Mouse (Mus musculus) limb, embryonic 10.5 days (tissue): ENCODE measurements around the gene Adnp. TPM values are rescaled to one million over a fixed set of nuclear protein-coding genes. Genes with fewer than 3 reads are reported as not detected.

Source experiments
- DNase-seq: peaks from one replicate; pipeline ENCODE4 v3.0.0-alpha.2; 2017; ENCODE audit warnings: low spot score
- H3K27ac ChIP-seq: fragments of 300-500 bp; sonication (generic); 2 replicates; pipeline ENCODE4 v1.5.1; 2016; ENCODE audit warnings: mild to moderate bottlenecking
- H3K27me3 ChIP-seq: fragments of 300-500 bp; sonication (generic); 2 replicates; pipeline ENCODE4 v1.6.1; 2016; ENCODE audit warnings: low read depth, mild to moderate bottlenecking; ENCODE audit not compliant: poor library complexity, severe bottlenecking
- H3K36me3 ChIP-seq: fragments of 300-500 bp; sonication (generic); 2 replicates; pipeline ENCODE4 v1.6.1; 2016; ENCODE audit warnings: mild to moderate bottlenecking, moderate library complexity
- H3K4me1 ChIP-seq: fragments of 300-500 bp; sonication (generic); 2 replicates; pipeline ENCODE4 v1.6.1; 2016
- H3K4me3 ChIP-seq: fragments of 300-500 bp; sonication (generic); 2 replicates; pipeline ENCODE4 v1.5.1; 2016; ENCODE audit warnings: mild to moderate bottlenecking, moderate library complexity
- H3K9me3 ChIP-seq: fragments of 300-500 bp; sonication (generic); replicated peaks from 2 replicates; pipeline ENCODE4 v1.6.1; 2016; ENCODE audit warnings: mild to moderate bottlenecking
- WGBS: fragments of 180-500 bp; shearing (Covaris S2); methylation state at CpG from one replicate; pipeline ENCODE4 v1.1.7; 2016; 5-methylcytosine and 5-hydroxymethylcytosine counted together
- polyA plus RNA-seq: library from polyadenylated mRNA; unstranded; fragments of >200 nt; fragmentation: Nextera tagmentation; extraction: Ambion mirVana; gene quantifications from 2 replicates; pipeline ENCODE4 v1.2.1, GENCODE M21; 2016

The Adnp gene
- polyA plus RNA-seq, 1 experiment from 2014 or later, result 5.8 TPM

GRCm38 (mm10) chr2:168231471-168231829, 24.5 kb upstream of the Adnp start:
- no peak for DNase-seq
- no peaks in the 10 kb centered on the region for H3K9me3 ChIP-seq
- peaks cover 33% of the 10 kb centered on the region for H3K4me1 ChIP-seq
- peak overlapping the region; percentile 100 for H3K4me3 ChIP-seq
- H3K36me3 ChIP-seq, result peaks cover 47% of the 10 kb centered on the region
- 64% methylated on average over 33 of the region's 33 CpGs for WGBS
- H3K27ac ChIP-seq, result peak overlapping the region; percentile 97; the same call in 1 of the 2 replicates
- no peaks in the 10 kb centered on the region for H3K27me3 ChIP-seq

DNA sequence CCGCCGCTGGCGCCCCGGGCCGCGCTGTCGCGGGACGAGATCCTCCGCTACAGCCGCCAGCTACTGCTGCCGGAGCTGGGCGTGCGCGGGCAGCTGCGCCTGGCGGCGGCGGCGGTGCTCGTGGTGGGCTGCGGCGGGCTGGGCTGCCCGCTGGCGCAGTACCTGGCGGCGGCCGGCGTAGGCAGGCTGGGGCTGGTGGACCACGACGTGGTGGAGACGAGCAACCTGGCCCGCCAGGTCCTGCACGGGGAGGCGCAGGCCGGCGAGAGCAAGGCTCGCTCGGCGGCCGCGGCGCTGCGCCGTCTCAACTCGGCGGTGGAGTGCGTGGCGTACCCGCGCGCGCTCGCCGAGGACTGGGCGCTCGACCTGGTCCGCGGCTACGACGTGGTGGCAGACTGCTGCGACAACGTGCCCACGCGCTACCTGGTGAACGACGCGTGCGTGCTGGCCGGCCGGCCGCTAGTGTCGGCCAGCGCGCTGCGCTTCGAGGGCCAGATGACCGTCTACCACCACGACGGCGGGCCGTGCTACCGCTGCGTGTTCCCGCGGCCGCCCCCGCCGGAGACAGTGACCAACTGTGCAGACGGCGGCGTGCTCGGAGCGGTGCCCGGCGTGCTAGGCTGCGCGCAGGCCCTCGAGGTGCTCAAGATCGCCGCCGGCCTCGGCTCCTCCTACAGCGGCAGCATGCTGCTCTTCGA, 24.0 kb upstream of the Adnp start:
- peak; percentile 44 for DNase-seq

DNA sequence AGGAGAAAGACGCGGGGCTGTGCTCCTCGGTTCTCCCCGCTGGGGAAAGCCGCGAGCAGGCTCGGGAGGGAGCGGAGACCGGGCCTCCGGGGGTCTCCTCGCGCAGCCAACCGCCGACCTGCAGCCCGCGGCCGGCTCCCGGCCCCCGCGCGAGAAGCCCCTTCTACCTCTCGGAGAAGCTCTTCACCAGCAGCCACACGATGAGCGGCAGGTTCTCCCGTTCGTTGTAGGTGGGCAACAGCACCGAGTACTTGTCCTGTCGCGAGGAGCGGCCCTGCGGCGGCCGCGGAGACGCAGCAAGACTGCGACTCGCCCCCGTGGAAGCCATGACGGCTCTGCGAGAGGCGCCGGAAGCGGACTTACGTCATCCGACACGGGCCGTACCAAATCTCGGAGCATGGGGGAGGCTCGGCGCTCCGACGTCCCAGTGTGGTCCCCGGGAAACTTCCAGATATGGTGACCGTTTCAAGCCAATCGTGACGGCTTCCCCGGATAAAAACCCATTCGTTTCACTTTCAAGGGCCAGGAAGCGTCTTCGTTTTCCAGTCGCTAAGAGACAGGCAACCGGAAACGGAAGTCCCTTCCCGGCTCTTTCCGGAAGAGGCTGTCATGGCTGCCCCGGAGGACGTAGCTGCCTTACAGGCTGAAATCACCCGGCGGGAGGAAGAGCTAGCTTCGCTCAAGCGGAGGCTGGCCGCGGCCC, 23.3 kb upstream of the Adnp start, which contains the start of the genes Gm20716, Dpm1 and Mocs3:
Gene Gm20716, minus strand, starts transcription at position 339 of the 703 bp plus-strand sequence.
Gene Dpm1, minus strand, starts transcription at position 566 of the 703 bp plus-strand sequence.
Gene Mocs3, plus strand, starts transcription at position 597 of the 703 bp plus-strand sequence.
- Histone ChIP-seq H3K27me3 (no peaks in the 10 kb centered on the region), H3K36me3 (peaks cover 60% of the 10 kb centered on the region), H3K9me3 (no peaks in the 10 kb centered on the region), H3K27ac (peak within 1 kb of the TSS; percentile 97), H3K4me3 (peak within 1 kb of the TSS; percentile 100), H3K4me1 (peaks cover 33% of the 10 kb centered on the region)
- peak; percentile 94 for DNase-seq
- under 1% methylated on average over 73 of the region's 73 CpGs for WGBS

More for the DNA sequence above, 24.0 kb upstream of the Adnp start:
- peak overlapping the region; percentile 97 for H3K27ac ChIP-seq
- 5% methylated on average over 105 of the region's 105 CpGs for WGBS
- H3K4me1 ChIP-seq, result peaks cover 33% of the 10 kb centered on the region
- H3K27me3 ChIP-seq, result no peaks in the 10 kb centered on the region
- no peaks in the 10 kb centered on the region for H3K9me3 ChIP-seq
- peaks cover 53% of the 10 kb centered on the region for H3K36me3 ChIP-seq
- peak overlapping the region; percentile 100 for H3K4me3 ChIP-seq

DNA sequence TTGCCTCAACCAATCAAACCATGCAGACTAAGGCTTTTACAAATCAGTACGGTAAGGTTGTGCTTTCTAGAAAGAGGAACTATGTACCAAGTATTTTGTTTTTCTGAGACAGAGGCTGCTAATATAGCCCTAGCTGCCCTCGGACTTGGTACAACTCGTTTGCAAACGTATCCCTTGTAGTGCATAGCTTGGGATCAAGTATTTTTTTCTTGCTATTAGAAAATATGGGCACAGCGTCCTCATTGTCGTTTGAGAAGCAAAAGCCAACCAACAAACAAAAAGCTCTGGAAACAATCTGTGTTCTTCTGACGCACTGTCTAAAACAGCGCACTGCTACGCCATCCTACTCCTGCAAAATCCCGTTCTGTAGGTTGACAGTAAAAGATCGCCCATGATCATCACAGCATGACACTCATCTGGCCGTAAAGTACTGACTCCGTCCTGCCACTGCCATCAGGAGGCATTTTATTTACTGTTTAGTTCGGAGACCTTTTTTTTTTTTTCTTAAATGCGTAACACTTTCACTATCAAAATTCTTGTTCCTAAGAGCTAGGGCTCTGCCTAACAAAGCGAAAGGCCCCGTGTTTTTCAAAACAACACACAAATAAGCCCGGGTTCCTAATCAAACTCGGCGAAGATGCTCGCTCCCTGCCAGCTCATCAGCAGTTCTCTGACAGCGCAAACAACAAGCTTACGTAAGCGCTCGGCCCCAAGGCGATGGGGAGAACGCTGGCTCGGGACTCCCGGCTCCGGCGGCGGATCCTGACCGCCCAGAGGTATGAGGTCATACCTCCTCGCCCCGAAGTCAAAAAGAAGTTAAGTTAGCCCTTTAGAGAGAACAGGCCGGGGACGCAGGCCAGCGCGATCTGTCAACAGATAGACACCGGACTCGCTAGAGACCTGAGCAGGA, 22.5 kb upstream of the Adnp start:
- H3K4me1 ChIP-seq, result peaks cover 33% of the 10 kb centered on the region
- H3K36me3 ChIP-seq, result peaks cover 62% of the 10 kb centered on the region
- H3K9me3 ChIP-seq, result no peaks in the 10 kb centered on the region
- no peaks in the 10 kb centered on the region for H3K27me3 ChIP-seq
- peak overlapping the region; percentile 100 for H3K4me3 ChIP-seq
- 21% methylated on average over 41 of the region's 41 CpGs for WGBS
- peak overlapping the region; percentile 97 for H3K27ac ChIP-seq
- peak; percentile 38 for DNase-seq

GRCm38 (mm10) chr2:168223326-168223725, 16.4 kb upstream of the Adnp start:
- Histone ChIP-seq H3K36me3 (peaks cover 89% of the 10 kb centered on the region), H3K27me3 (no peaks in the 10 kb centered on the region), H3K4me3 (no peak overlapping the region), H3K9me3 (no peaks in the 10 kb centered on the region), H3K27ac (no peak overlapping the region), H3K4me1 (peaks cover 5% of the 10 kb centered on the region)
- no peak for DNase-seq
- 94% methylated on average over 6 of the region's 6 CpGs for WGBS

GRCm38 (mm10) chr2:168213788-168214397, 7.0 kb upstream of the Adnp start:
- WGBS, result 57% methylated on average over 5 of the region's 5 CpGs
- Histone ChIP-seq H3K36me3 (peaks cover 99% of the 10 kb centered on the region), H3K27me3 (no peaks in the 10 kb centered on the region), H3K27ac (no peak overlapping the region), H3K4me1 (no peaks in the 10 kb centered on the region), H3K4me3 (no peak overlapping the region), H3K9me3 (no peaks in the 10 kb centered on the region)
- DNase-seq, result no peak

GRCm38 (mm10) chr2:168207883-168208282, 971 bp upstream of the Adnp start:
- WGBS, result 96% methylated on average over 3 of the region's 3 CpGs
- no peaks in the 10 kb centered on the region for H3K9me3 ChIP-seq
- DNase-seq, result no peak
- peaks cover 20% of the 10 kb centered on the region for H3K4me1 ChIP-seq
- peak overlapping the region; percentile 99 for H3K4me3 ChIP-seq
- H3K36me3 ChIP-seq, result peaks cover 78% of the 10 kb centered on the region
- peak overlapping the region; percentile 100 for H3K27ac ChIP-seq
- H3K27me3 ChIP-seq, result no peaks in the 10 kb centered on the region

DNA sequence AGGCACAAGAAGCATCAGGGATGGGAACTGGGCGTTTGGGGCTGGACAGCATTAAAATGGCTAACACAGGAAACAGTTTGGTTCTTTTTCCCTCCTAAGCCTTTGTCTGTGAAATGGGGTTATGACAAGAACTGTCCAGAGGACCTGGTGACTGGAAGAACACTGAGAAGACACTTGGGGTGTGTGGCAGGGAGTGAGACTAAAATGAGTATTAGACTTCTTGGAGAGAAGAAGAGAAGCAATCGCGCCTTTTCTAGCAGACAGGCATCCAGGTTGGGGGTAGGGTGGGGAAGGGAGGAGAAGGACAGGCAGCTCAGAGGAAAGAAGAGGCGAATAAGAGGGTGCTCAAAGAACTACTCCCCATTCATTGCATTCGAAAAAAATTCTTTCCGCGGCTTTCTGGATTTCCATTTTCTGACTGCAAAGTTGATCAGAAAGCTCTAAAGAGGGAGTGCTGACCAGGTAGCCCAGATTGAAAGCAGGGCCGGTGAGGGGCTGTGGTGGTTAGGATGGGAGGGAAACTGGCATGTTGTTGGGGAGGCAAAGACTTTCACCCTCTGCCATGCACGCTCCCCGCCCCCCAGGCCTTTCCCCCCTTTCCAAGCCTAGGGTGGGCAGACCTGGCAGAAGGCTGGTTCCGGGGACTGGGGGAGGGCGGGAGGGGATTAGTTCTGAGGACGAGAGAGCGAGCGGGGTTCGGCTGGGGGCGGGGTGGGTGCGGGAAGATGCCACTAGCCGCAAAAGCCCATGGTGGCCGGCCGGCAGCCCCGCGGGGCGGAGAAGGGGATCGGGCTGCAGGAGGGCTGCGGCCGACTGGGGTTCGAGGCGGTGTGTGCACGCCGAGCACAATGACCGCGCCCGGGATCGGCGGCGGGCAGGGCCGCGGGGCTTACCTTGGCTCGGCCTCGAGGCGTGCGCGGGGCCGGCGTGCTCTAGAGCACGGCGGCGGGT, 956 bp downstream of the Adnp start:
- Histone ChIP-seq H3K4me3 (peak overlapping the region; percentile 99), H3K9me3 (no peaks in the 10 kb centered on the region), H3K4me1 (peaks cover 22% of the 10 kb centered on the region), H3K27ac (peak overlapping the region; percentile 100), H3K27me3 (no peaks in the 10 kb centered on the region), H3K36me3 (peaks cover 75% of the 10 kb centered on the region)
- under 1% methylated on average over 47 of the region's 49 CpGs for WGBS
- peak; percentile 69 for DNase-seq

GRCm38 (mm10) chr2:168205265-168205664, 1.6 kb downstream of the Adnp start:
- WGBS, result 9% methylated on average over 6 of the region's 6 CpGs
- Histone ChIP-seq H3K9me3 (no peaks in the 10 kb centered on the region), H3K36me3 (peaks cover 75% of the 10 kb centered on the region), H3K27ac (peak overlapping the region; percentile 100), H3K27me3 (no peaks in the 10 kb centered on the region), H3K4me1 (peaks cover 25% of the 10 kb centered on the region), H3K4me3 (peak overlapping the region; percentile 99)
- DNase-seq, result peak; percentile 88

- Histone ChIP-seq H3K27me3 (no peaks in the 10 kb centered on the region), H3K9me3 (no peaks in the 10 kb centered on the region), H3K36me3 (peaks cover 73% of the 10 kb centered on the region), H3K4me3 (peak overlapping the region; percentile 99), H3K27ac (no peak overlapping the region), H3K4me1 (peaks cover 27% of the 10 kb centered on the region)
- 93% methylated on average over 8 of the region's 8 CpGs for WGBS
- DNase-seq, result no peak
Observed at GRCm38 (mm10) chr2:168204476-168204999, 2.4 kb downstream of the Adnp start.

- DNase-seq, result no peak
- Histone ChIP-seq H3K36me3 (peaks cover 95% of the 10 kb centered on the region), H3K9me3 (no peaks in the 10 kb centered on the region), H3K4me1 (peaks cover 23% of the 10 kb centered on the region), H3K27me3 (no peaks in the 10 kb centered on the region), H3K27ac (no peak overlapping the region), H3K4me3 (no peak overlapping the region)
- WGBS, result 83% methylated on average over 4 of the region's 5 CpGs
Observed at GRCm38 (mm10) chr2:168200014-168200691, 6.8 kb downstream of the Adnp start.
